Mouse (Mus musculus) bone marrow macrophage, adult 2 months (primary cell): ENCODE data around the gene Pusl1.

Experiments used
- CTCF ChIP-seq: IDR thresholded peaks from 2 replicates; pipeline ENCODE4 v1.5.1; 2012; ENCODE audit warnings: low read depth, mild to moderate bottlenecking, low read length, moderate library complexity
- POLR2A ChIP-seq: IDR thresholded peaks from 2 replicates; pipeline ENCODE4 v1.6.1; 2012; ENCODE audit warnings: mild to moderate bottlenecking, low read depth, low read length, borderline replicate concordance

DNA sequence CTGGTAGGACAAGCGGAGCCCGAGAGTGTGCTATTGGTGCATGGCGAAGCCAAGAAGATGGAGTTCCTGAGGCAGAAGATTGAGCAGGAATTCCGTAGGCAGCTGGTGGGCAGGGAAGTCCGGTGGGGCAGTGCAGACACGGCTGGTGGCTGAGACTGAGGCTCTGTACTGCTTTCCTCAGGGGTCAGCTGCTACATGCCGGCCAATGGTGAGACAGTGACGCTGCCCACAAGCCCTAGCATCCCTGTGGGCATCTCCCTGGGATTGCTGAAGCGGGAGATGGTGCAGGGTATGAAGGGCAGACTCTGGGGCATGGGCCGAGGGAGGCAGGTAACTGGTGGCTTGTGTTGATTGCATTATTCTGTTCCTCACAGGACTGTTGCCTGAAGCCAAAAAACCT is 3.9 kb downstream of the Pusl1 start:
- no peak for TF ChIP-seq POLR2A
- no peak for TF ChIP-seq CTCF
